Mouse (Mus musculus): ENCODE measurements at regions not wholly inside any gene's neighbourhood (a gene's known extent, or its start where the extent isn't known, plus 50 kb on each side); places are given as distances from the start of the nearest gene placed in this dataset.

DNA sequence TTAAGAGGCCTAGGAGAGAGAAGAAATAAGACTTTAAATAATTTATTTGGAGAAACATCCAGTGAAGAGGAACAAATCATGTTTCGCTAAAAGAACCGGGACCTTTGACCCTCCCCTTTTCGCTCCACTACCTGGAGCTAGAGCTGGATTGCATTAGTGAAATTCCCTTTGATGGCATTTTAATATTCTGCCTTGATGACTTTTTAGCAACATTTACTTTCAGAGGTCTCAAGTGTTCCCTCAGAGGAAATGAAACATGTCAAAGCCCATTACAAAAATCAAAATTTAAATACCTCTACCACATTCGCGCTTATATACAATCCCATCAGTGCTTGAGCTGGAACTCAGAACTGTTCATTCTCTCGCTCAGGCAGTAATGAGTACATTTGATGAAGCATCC lies 297.0 kb upstream of the Gm10295 start:
- H3K4me3 ChIP-seq: no peak overlapping the region

DNA sequence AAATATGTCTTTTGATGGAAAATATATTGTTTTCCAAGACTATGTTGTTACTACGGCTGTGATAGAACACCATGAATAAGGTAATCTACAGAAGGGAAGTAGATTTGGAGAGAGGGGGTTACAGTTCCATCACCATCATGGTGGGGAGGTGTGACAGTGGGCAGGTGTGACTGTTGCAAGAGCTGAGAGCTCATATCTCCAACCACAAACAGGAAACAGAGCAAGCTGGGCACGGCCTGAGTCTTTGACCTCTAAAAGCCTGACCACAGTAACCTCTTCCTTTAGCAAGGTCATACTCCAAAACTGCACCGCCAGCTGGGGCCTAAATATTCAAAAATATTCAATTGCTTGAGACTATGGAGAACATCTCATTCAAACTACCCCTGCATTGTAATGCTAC lies 295.7 kb upstream of the Gm10295 start:
- no peaks in the 10 kb centered on the region for H3K27me3 ChIP-seq
- no peak overlapping the region for H3K4me2 ChIP-seq
- no peak overlapping the region for H3K9ac ChIP-seq
- H3K4me3 ChIP-seq: no peak overlapping the region
- no peak for ATAC-seq (replicated peaks; ENCODE audit: insufficient number of reproducible peaks, insufficient read depth, low FRiP score, low read depth)
- H3K27ac ChIP-seq: no peak overlapping the region
- H3K4me1 ChIP-seq (replicated peaks): no peaks in the 10 kb centered on the region
- WGBS: 72% methylated on average over 3 of the region's 3 CpGs
- no peaks in the 10 kb centered on the region for H3K9me3 ChIP-seq (replicated peaks)
- no peaks in the 10 kb centered on the region for H3K36me3 ChIP-seq

More for the DNA sequence above, 297.0 kb upstream of the Gm10295 start:
- no peaks in the 10 kb centered on the region for H3K27me3 ChIP-seq
- H3K4me1 ChIP-seq (replicated peaks): no peaks in the 10 kb centered on the region
- no peaks in the 10 kb centered on the region for H3K9me3 ChIP-seq (replicated peaks)
- WGBS: 86% methylated on average over 6 of the region's 6 CpGs
- no peak overlapping the region for H3K9ac ChIP-seq
- H3K36me3 ChIP-seq: no peaks in the 10 kb centered on the region
- ATAC-seq (replicated peaks; ENCODE audit: insufficient number of reproducible peaks, insufficient read depth, low FRiP score, low read depth): no peak
- no peak overlapping the region for H3K27ac ChIP-seq
- no peak overlapping the region for H3K4me2 ChIP-seq

DNA sequence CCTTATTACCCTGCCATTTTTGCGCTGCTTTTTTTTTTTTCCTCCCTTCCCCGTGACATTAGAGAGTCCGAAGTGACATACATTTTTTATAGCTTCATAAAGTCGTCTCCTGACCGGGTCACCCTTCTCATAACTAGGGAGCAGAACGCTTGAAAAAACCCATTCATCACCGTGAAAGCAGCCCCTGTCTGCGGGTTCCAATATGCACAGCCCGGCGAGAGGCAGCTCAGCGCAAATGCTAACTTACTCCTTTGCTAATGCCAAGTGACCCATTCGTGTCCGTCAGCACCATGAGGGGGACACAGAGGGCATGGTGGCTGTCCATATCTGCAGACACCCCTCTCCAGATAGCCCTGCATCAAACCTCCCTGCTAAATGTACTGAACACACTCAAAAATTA lies 271.8 kb upstream of the Gm10295 start:
- H3K9me3 ChIP-seq (replicated peaks): no peaks in the 10 kb centered on the region
- H3K4me1 ChIP-seq (replicated peaks): no peaks in the 10 kb centered on the region
- no peak overlapping the region for H3K9ac ChIP-seq
- H3K4me3 ChIP-seq: no peak overlapping the region
- no peak overlapping the region for H3K27ac ChIP-seq
- WGBS: 62% methylated on average over 13 of the region's 13 CpGs
- H3K4me2 ChIP-seq: no peak overlapping the region
- no peaks in the 10 kb centered on the region for H3K27me3 ChIP-seq
- no peak for ATAC-seq (replicated peaks; ENCODE audit: insufficient number of reproducible peaks, insufficient read depth, low FRiP score, low read depth)
- no peaks in the 10 kb centered on the region for H3K36me3 ChIP-seq

DNA sequence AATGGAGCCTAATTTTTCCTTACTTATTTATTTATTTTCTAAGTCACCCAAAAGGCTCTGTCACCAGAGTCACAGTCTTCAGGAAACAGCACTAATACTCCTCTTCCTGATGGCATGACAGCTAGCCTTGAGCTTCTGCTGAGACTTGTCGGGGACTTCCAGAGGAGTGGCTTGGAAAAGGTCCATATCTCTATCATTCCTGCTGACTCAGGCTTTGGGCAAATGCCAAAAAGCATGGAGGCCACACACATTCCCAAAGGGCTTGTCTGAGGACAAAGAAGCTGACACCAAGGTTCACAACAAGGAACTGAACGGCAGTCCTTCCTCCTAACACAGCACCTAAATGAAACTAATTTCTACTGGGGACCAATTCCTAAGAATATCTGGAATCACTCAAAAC lies 251.9 kb upstream of the Gm10295 start:
- Histone ChIP-seq H3K4me1 (replicated peaks) (0 out of 2 replicates have a peak, but pooled peaks cover 13% of the 10 kb centered on the region), H3K27ac (peak overlapping the region; percentile 11; the same call in 1 of the 2 replicates), H3K9ac (no peak overlapping the region), H3K4me3 (no peak overlapping the region), H3K9me3 (replicated peaks) (no peaks in the 10 kb centered on the region), H3K36me3 (no peaks in the 10 kb centered on the region), H3K4me2 (no peak overlapping the region), H3K27me3 (no peaks in the 10 kb centered on the region)
- WGBS: 16% methylated on average over 2 of the region's 2 CpGs
- peak; percentile 58 for ATAC-seq (replicated peaks; ENCODE audit: insufficient number of reproducible peaks, insufficient read depth, low FRiP score, low read depth)

DNA sequence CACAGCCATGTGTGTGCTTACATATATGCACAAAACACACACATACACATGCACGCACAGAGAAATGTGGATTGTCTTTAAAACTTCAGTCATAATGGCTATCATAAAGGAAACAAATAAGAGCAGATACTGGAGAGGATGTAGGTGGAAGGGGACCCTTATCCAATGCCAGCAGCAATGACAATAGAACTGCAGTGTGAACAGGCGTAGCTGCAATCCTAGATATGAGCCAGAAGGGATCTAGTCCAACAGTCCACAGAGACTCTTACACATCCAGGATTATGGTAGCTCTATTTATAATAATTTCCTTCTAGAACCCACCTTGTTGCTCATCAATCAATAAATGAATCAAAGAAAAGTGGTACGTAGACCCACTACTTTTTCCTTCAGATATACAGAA lies 245.5 kb upstream of the Gm10295 start:
- Histone ChIP-seq H3K9me3 (replicated peaks) (no peaks in the 10 kb centered on the region), H3K36me3 (no peaks in the 10 kb centered on the region), H3K27me3 (no peaks in the 10 kb centered on the region), H3K4me2 (no peak overlapping the region), H3K27ac (no peak overlapping the region), H3K9ac (no peak overlapping the region), H3K4me3 (no peak overlapping the region), H3K4me1 (replicated peaks) (0 out of 2 replicates have a peak, but pooled peaks cover 3% of the 10 kb centered on the region)
- ATAC-seq (replicated peaks; ENCODE audit: insufficient number of reproducible peaks, insufficient read depth, low FRiP score, low read depth): no peak
- 85% methylated on average over 3 of the region's 3 CpGs for whole genome bisulfite sequencing

DNA sequence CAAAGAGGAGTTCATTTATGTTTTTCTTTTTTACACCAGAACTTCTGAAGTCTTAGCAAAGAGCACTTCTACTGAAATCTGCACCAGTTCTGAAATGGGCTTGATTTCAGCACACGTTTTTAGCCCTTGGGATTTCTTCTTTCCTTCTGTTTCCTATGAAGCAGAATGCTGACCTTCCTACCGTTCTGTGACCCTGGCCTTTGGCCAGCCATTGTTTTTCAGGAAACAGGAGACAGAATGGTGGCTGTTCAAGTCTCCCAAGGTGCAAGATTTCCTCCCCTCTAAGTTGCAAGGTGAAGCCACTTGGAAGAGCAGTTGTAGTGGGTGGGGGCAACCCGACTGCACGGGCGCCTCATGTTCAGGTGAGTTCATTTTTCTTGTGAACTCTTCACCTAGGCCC lies 236.3 kb upstream of the Gm10295 start:
- peak overlapping the region; percentile 30; the same call in 1 of the 2 replicates for H3K27ac ChIP-seq
- no peaks in the 10 kb centered on the region for H3K4me1 ChIP-seq (replicated peaks)

DNA sequence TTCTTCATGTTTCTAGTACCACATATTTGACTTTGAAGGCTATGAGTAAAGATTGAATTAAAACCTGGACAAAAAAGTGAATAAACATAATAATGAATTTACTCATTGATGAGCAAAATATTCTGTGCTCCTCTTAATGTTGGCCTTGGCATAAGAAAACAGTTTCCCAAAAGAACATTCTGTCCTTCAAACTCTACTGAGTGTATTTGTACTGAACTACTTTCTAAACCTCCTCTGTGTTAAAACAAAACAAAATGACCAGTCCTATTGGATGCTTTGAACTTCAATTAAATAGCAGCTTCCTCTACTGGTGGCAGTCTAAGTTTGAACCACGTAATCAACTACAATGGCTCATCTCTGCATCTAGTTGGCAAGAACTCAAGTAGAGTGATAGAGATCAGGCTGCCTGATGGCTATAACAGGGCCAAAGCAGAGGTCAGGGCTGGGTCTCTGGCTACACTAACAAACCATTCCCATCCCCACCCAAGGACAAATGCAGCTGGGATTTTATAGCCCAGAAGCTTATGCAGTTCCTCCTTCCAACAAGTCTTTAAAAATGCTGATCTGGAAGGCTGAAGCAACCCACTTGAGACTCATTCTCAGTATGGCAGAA lies 232.3 kb upstream of the Gm10295 start:
- Histone ChIP-seq H3K4me2 (no peak overlapping the region), H3K27ac (no peak overlapping the region), H3K9ac (no peak overlapping the region), H3K9me3 (replicated peaks) (no peaks in the 10 kb centered on the region), H3K4me1 (replicated peaks) (peaks cover 6% of the 10 kb centered on the region), H3K27me3 (no peaks in the 10 kb centered on the region), H3K4me3 (no peak overlapping the region), H3K36me3 (no peaks in the 10 kb centered on the region)
- WGBS: 51% methylated on average over 1 of the region's 1 CpGs
- ATAC-seq (replicated peaks; ENCODE audit: insufficient number of reproducible peaks, insufficient read depth, low FRiP score, low read depth): no peak

More for the DNA sequence above, 236.3 kb upstream of the Gm10295 start:
- H3K27me3 ChIP-seq: no peaks in the 10 kb centered on the region
- 0 out of 2 replicates have a peak, but pooled peaks have one; percentile 39 for ATAC-seq (replicated peaks; ENCODE audit: insufficient number of reproducible peaks, insufficient read depth, low FRiP score, low read depth)
- no peak overlapping the region for H3K4me2 ChIP-seq
- WGBS: 68% methylated on average over 5 of the region's 5 CpGs
- no peak overlapping the region for H3K4me3 ChIP-seq
- H3K36me3 ChIP-seq: no peaks in the 10 kb centered on the region
- H3K9me3 ChIP-seq (replicated peaks): no peaks in the 10 kb centered on the region
- no peak overlapping the region for H3K9ac ChIP-seq

DNA sequence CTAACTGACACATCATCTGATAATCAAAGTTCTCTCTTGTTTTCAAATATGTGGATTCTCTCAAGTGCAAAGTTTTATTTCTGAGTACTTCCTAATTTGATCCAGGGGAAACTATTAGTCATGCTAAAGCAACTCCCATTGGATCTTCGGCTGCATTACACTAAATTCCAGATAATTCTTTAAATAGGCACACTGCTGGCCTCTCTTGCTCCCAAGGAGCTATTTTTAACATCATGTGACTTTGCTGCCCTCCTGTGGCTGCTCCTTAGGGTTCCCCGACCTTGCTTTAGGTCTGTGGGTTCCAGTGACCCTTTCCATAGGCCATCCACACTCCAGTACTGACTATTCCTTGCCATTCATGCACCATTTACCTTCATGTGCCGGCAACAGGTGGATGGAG lies 230.5 kb upstream of the Gm10295 start:
- H3K9ac ChIP-seq: no peak overlapping the region
- no peak overlapping the region for H3K27ac ChIP-seq

DNA sequence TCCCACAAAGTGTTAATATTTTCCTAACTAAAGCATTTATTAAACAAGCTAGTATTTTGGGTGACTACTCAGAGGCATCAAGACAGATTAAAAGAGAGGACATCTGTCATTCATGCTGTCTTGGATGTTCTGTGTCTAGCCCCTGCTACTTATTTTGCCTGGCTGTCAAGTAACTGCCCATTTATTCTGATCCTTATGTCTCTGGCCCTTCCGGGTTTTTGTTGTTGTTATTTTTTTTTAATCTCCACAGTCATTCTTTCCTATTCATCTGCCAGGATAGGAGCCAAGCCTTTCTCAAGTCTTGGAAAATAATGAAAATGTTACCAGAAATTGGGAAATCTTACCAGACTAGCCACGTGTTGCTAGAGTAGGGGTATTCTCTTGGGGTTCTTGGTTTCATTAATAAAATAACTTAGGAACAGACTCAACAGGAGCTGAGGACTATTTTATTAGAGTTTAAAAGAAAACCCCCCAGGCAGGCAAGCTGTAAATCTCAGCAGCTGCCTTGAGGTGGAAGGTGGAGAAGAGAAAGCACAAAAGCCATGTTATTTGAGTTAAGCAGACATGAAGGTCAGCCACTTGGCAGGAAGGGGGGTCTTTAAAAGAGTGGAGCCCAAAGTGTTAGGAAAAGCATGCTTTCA lies 209.1 kb upstream of the Gm10295 start:
- Histone ChIP-seq H3K9ac (no peak overlapping the region), H3K4me1 (replicated peaks) (no peaks in the 10 kb centered on the region), H3K4me3 (no peak overlapping the region), H3K36me3 (no peaks in the 10 kb centered on the region), H3K27me3 (no peaks in the 10 kb centered on the region), H3K27ac (no peak overlapping the region), H3K4me2 (no peak overlapping the region), H3K9me3 (replicated peaks) (no peaks in the 10 kb centered on the region)
- 49% methylated on average over 2 of the region's 2 CpGs for WGBS
- ATAC-seq (replicated peaks; ENCODE audit: insufficient number of reproducible peaks, insufficient read depth, low FRiP score, low read depth): no peak

More for the DNA sequence above, 230.5 kb upstream of the Gm10295 start:
- 20% methylated on average over 3 of the region's 3 CpGs for WGBS
- ATAC-seq (replicated peaks; ENCODE audit: insufficient number of reproducible peaks, insufficient read depth, low FRiP score, low read depth): no peak
- H3K36me3 ChIP-seq: no peaks in the 10 kb centered on the region
- H3K4me3 ChIP-seq: no peak overlapping the region
- H3K4me2 ChIP-seq: no peak overlapping the region
- H3K9me3 ChIP-seq (replicated peaks): no peaks in the 10 kb centered on the region
- peaks cover 6% of the 10 kb centered on the region for H3K4me1 ChIP-seq (replicated peaks)
- H3K27me3 ChIP-seq: no peaks in the 10 kb centered on the region

DNA sequence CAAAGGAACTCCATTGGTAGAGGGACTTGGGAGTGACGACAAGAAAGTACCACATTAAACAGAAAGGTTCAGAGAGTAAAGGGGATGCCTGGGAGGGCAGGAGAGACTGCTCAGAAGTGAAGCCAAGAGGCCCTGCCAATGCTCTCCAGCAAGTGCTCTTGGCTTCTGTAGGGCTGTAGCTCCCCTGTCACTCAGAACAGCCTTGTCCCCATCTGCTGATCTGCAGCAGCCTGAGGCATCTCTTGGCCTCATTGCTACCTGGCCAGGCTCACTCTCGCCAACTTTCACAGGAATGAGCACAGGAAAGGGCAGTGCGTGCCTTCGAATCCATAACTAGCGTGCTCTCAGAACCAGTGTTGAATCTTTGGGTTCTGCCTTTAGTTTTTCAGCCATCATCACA lies 205.2 kb upstream of the Gm10295 start:
- Histone ChIP-seq H3K9me3 (replicated peaks) (no peaks in the 10 kb centered on the region), H3K9ac (no peak overlapping the region), H3K4me2 (no peak overlapping the region), H3K4me3 (no peak overlapping the region), H3K36me3 (no peaks in the 10 kb centered on the region), H3K27ac (no peak overlapping the region), H3K27me3 (no peaks in the 10 kb centered on the region), H3K4me1 (replicated peaks) (no peaks in the 10 kb centered on the region)
- 89% methylated on average over 5 of the region's 5 CpGs for WGBS
- no peak for ATAC-seq (replicated peaks; ENCODE audit: insufficient number of reproducible peaks, insufficient read depth, low FRiP score, low read depth)

DNA sequence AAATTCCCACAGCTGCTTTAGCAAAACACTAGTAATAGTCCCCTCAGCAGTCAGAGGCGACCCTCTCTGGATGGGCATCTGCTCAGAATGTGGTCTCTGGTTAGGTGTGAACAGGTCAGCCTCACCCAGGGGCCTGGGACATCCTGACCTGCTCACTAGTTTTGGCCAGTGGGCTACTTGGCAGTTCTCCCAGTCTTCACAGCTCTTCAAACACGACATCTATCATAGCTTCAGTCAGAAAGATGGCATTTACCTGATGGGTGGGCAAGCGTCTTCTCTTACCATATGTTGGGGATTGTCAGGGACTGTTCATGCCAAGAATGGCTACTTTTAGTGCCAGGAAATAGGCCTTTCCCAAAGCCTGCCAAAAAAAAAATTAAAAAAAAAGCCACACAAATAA lies 204.2 kb upstream of the Gm10295 start:
- Histone ChIP-seq H3K4me3 (no peak overlapping the region), H3K9me3 (replicated peaks) (no peaks in the 10 kb centered on the region), H3K36me3 (no peaks in the 10 kb centered on the region), H3K27me3 (no peaks in the 10 kb centered on the region), H3K9ac (no peak overlapping the region), H3K27ac (no peak overlapping the region), H3K4me1 (replicated peaks) (no peaks in the 10 kb centered on the region), H3K4me2 (no peak overlapping the region)
- 82% methylated on average over 3 of the region's 3 CpGs for WGBS
- ATAC-seq (replicated peaks; ENCODE audit: insufficient number of reproducible peaks, insufficient read depth, low FRiP score, low read depth): no peak

DNA sequence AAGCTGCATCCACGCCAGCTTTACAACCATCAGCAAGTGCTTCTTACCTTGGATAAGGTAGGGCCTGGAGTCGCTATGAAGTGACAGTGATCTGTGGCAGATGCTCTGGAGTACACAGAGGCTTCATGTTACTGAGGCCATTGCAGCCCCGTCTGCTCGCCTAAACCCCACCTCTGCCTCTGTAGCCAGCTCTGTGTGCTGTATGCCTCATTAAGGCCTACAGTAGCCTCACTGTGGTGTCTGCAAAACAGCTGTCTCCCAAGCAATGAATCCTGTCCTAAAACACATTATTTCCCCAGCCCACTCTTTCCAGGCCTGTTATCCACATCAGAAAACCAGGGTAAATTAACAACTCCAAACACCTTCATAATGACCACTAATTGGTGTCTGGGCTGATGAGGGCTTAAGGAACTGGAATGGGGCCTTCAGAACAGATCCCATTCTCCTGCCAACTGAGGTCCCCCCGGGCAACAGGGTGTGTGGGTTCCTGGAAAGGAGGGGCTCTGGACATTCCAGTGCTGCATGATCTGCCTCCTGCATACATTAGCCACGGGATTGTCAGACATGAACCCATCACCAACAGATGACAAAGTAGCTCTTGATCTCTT lies 195.4 kb upstream of the Gm10295 start:
- H3K36me3 ChIP-seq: no peaks in the 10 kb centered on the region
- no peak overlapping the region for H3K27ac ChIP-seq
- H3K9ac ChIP-seq: no peak overlapping the region
- no peak overlapping the region for H3K4me3 ChIP-seq
- ATAC-seq (replicated peaks; ENCODE audit: insufficient number of reproducible peaks, insufficient read depth, low FRiP score, low read depth): no peak
- 63% methylated on average over 6 of the region's 6 CpGs for WGBS
- no peak overlapping the region for H3K4me2 ChIP-seq
- no peaks in the 10 kb centered on the region for H3K27me3 ChIP-seq
- H3K9me3 ChIP-seq (replicated peaks): no peaks in the 10 kb centered on the region
- no peaks in the 10 kb centered on the region for H3K4me1 ChIP-seq (replicated peaks)

All from heart, embryonic 15.5 days (tissue).